Mouse (Mus musculus) limb, embryonic 14.5 days (tissue): ENCODE measurements at regions not wholly inside any gene's neighbourhood (a gene's known extent, or its start where the extent isn't known, plus 50 kb on each side); places are given as distances from the start of the nearest gene placed in this dataset.
"Not testable (repeated sequence)": the region's sequence is repeated elsewhere in the genome, so short reads cannot be mapped to it uniquely, and the experiment has no call there.

Experiments
- ATAC-seq: fragments of 200-750 bp; cut with Nextera tagmentation; 2 replicates; pipeline ENCODE4 v1.8.0; 2017; ENCODE audit warnings: low read depth, moderate number of reproducible peaks, moderate TSS enrichment; ENCODE audit not compliant: low FRiP score
- DNase-seq: peaks from one replicate; pipeline ENCODE4 v3.0.0-alpha.2; 2015; ENCODE audit warnings: low spot score
- H3K27ac ChIP-seq: fragments of 300-500 bp; sonication (generic); replicated peaks from 2 replicates; pipeline ENCODE4 v1.5.1; 2014; ENCODE audit warnings: low read depth, mild to moderate bottlenecking, low read length, moderate library complexity, mixed read lengths
- H3K27me3 ChIP-seq: fragments of 300-500 bp; sonication (generic); 2 replicates; pipeline ENCODE4 v1.6.1; 2014; ENCODE audit warnings: low read length, mixed read lengths; ENCODE audit not compliant: control insufficient read depth, insufficient read depth
- H3K36me3 ChIP-seq: fragments of 300-500 bp; sonication (generic); 2 replicates; pipeline ENCODE4 v1.6.1; 2014; ENCODE audit warnings: mild to moderate bottlenecking, low read length, moderate library complexity, mixed read lengths; ENCODE audit not compliant: control insufficient read depth, insufficient read depth
- H3K4me1 ChIP-seq: fragments of 300-500 bp; sonication (generic); 2 replicates; pipeline ENCODE4 v1.6.1; 2014; ENCODE audit warnings: antibody characterized with exemption, low read length, mixed read lengths; ENCODE audit not compliant: control insufficient read depth, insufficient read depth
- H3K4me2 ChIP-seq: fragments of 300-500 bp; sonication (generic); replicated peaks from 2 replicates; pipeline ENCODE4 v1.6.1; 2014; ENCODE audit warnings: low read depth, mild to moderate bottlenecking, low read length, moderate library complexity; ENCODE audit not compliant: severe bottlenecking
- H3K4me3 ChIP-seq: fragments of 300-500 bp; sonication (generic); replicated peaks from 2 replicates; pipeline ENCODE4 v1.5.1; 2014; ENCODE audit warnings: low read length
- H3K9ac ChIP-seq: fragments of 300-500 bp; sonication (generic); 2 replicates; pipeline ENCODE4 v1.6.1; 2014; ENCODE audit warnings: mild to moderate bottlenecking, low read depth, low read length, moderate library complexity; ENCODE audit not compliant: severe bottlenecking
- H3K9me3 ChIP-seq: fragments of 300-500 bp; sonication (generic); 2 replicates; pipeline ENCODE4 v1.6.1; 2016; ENCODE audit warnings: low read length; ENCODE audit not compliant: control insufficient read depth
- POLR2A ChIP-seq: fragments of 200-500 bp; IDR thresholded peaks from 2 replicates; pipeline ENCODE4 v1.8.0; 2012; ENCODE audit warnings: inconsistent platforms, mild to moderate bottlenecking, moderate library complexity, borderline replicate concordance; ENCODE audit not compliant: insufficient read depth, insufficient read length; ENCODE audit errors: extremely low read depth
- WGBS: fragments of 180-500 bp; shearing (Covaris S2); extraction: QIAGEN DNeasy Blood & Tissue Kit; methylation state at CpG from one replicate; pipeline ENCODE4 v1.1.7; 2014; 5-methylcytosine and 5-hydroxymethylcytosine counted together

DNA sequence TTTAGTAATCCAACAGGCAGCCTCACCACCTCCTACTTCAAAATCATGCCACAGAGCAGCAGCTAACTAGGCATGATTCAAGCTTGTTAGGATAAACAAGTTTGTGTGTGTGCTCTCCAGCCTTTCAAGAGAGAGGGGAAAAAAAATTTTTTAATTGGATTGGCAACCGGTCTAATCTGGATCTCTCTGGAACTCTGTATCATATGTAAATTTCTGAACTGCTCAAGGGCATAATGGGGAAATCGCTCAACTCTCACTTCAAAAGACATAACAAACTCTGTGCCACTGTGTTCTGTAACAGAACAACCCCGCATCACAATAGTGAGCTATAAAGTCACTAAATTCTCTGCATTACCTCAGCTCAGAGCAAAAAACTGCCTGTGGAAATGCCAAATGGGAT lies 147.9 kb upstream of the Krtap11-1 start:
- H3K27ac ChIP-seq, result no peak overlapping the region
- DNase-seq (no peak), ATAC-seq (no peak)
- no peak for TF ChIP-seq POLR2A
- H3K4me1 ChIP-seq, result no peaks in the 10 kb centered on the region
- no peak overlapping the region for H3K9ac ChIP-seq
- 61% methylated on average over 3 of the region's 3 CpGs for WGBS
- H3K4me3 ChIP-seq, result no peak overlapping the region
- no peaks in the 10 kb centered on the region for H3K36me3 ChIP-seq
- no peaks in the 10 kb centered on the region for H3K27me3 ChIP-seq
- H3K9me3 ChIP-seq, result no peaks in the 10 kb centered on the region
- no peak overlapping the region for H3K4me2 ChIP-seq

- 92% methylated on average over 8 of the region's 8 CpGs for WGBS
- not testable (repeated sequence) for H3K9me3 ChIP-seq, H3K4me1 ChIP-seq, H3K27me3 ChIP-seq, H3K9ac ChIP-seq, H3K36me3 ChIP-seq, H3K27ac ChIP-seq, DNase-seq, H3K4me2 ChIP-seq, ATAC-seq, H3K4me3 ChIP-seq
Observed at GRCm38 (mm10) chr16:89715716-89716115, 144.7 kb upstream of the Krtap11-1 start.

DNA sequence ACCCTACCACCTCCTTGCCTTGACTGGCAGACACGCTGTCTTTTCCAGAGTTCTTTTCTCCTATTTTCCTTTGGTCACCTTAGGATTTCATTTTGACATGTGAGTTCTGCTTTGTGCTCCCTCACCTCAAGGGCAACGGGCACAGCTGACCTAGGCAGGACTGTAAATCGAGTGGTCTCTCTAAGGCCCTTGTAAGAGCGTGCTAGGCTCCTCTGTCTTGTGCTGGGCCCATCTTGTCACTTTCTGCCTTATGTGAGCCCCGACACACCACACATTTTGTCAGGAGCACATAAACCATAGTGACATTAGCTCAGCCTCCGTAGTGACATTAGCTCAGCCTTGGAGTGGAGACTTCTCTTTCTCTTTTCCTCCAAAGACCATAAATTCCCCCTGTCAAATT lies 133.3 kb upstream of the Krtap11-1 start:
- ATAC-seq (no peak), DNase-seq (no peak)
- Histone ChIP-seq H3K36me3 (no peaks in the 10 kb centered on the region), H3K4me3 (no peak overlapping the region), H3K27me3 (no peaks in the 10 kb centered on the region), H3K9me3 (no peaks in the 10 kb centered on the region), H3K9ac (no peak overlapping the region), H3K4me1 (peaks cover 5% of the 10 kb centered on the region; the same call in 1 of the 2 replicates), H3K4me2 (no peak overlapping the region), H3K27ac (no peak overlapping the region)
- no peak for TF ChIP-seq POLR2A
- WGBS, result 35% methylated on average over 6 of the region's 6 CpGs

DNA sequence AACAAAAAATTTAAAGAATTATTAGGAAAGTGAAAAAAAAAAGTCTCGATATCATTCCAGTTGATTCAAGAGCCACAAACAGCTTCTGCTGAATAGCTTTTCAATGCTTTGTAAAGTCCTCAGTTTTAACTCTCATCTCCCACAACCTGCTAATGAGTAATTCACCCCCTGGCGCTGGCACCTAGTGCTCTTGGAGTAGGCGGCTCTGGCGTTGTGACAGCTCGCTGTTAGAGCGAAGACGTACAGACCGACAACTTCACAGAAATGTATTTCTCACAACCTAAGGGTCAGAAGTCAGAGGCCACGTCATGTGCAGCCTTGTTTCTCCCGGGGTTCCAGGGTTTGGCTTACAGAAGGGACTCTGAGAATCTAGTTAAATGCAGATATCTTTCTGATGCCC lies 132.2 kb upstream of the Krtap11-1 start:
- no peaks in the 10 kb centered on the region for H3K27me3 ChIP-seq
- TF ChIP-seq POLR2A, result no peak
- DNase-seq (no peak), ATAC-seq (no peak)
- H3K4me2 ChIP-seq, result no peak overlapping the region
- no peak overlapping the region for H3K9ac ChIP-seq
- WGBS, result 51% methylated on average over 10 of the region's 10 CpGs
- no peak overlapping the region for H3K4me3 ChIP-seq
- H3K4me1 ChIP-seq, result peaks cover 7% of the 10 kb centered on the region; the same call in 1 of the 2 replicates
- no peaks in the 10 kb centered on the region for H3K9me3 ChIP-seq
- H3K36me3 ChIP-seq, result no peaks in the 10 kb centered on the region
- H3K27ac ChIP-seq, result no peak overlapping the region

- no peak overlapping the region for H3K4me3 ChIP-seq
- no peaks in the 10 kb centered on the region for H3K9me3 ChIP-seq
- peaks cover 7% of the 10 kb centered on the region; the same call in 1 of the 2 replicates for H3K4me1 ChIP-seq
- no peak for DNase-seq
- no peak overlapping the region for H3K4me2 ChIP-seq
- H3K27ac ChIP-seq, result no peak overlapping the region
- no peak for TF ChIP-seq POLR2A
- no peaks in the 10 kb centered on the region for H3K36me3 ChIP-seq
- no peak overlapping the region for H3K9ac ChIP-seq
- H3K27me3 ChIP-seq, result no peaks in the 10 kb centered on the region
- ATAC-seq, result no peak
- WGBS, result 97% methylated on average over 2 of the region's 2 CpGs
Observed at GRCm38 (mm10) chr16:89702406-89702805, 131.4 kb upstream of the Krtap11-1 start.

- no peak for TF ChIP-seq POLR2A
- Histone ChIP-seq H3K4me3 (no peak overlapping the region), H3K4me1 (peaks cover 7% of the 10 kb centered on the region; the same call in 1 of the 2 replicates), H3K9me3 (no peaks in the 10 kb centered on the region), H3K27me3 (no peaks in the 10 kb centered on the region), H3K4me2 (no peak overlapping the region), H3K27ac (no peak overlapping the region), H3K36me3 (no peaks in the 10 kb centered on the region), H3K9ac (no peak overlapping the region)
- WGBS, result 92% methylated on average over 8 of the region's 8 CpGs
- ATAC-seq, result no peak
- no peak for DNase-seq
Observed at GRCm38 (mm10) chr16:89701741-89702140, 130.8 kb upstream of the Krtap11-1 start.
